Mouse (Mus musculus) lung, postnatal 0 days (tissue): ENCODE results near the gene Ebf3.

Experiments used
- CTCF ChIP-seq: IDR thresholded peaks from 2 replicates; pipeline ENCODE4 v1.5.1; 2016; ENCODE audit warnings: antibody characterized with exemption, mild to moderate bottlenecking
- EP300 ChIP-seq: IDR thresholded peaks from 2 replicates; pipeline ENCODE4 v1.6.1; 2016; ENCODE audit warnings: antibody characterized with exemption, mild to moderate bottlenecking, control low read depth

- TF ChIP-seq CTCF (no peak), EP300 (no peak)
Measured at GRCm38 (mm10) chr7:137209688-137210345, 104.4 kb downstream of the Ebf3 start.
